Mouse (Mus musculus): ENCODE results near the gene Hnrnpc. TPM values are rescaled to one million over a fixed set of nuclear protein-coding genes. Genes with fewer than 3 reads are reported as not detected.

The Hnrnpc gene
- polyA plus RNA-seq, 1 experiment from 2014 or later = 170 TPM

- H3K27ac ChIP-seq (ENCODE audit: low read length) = peak overlapping the region; percentile 91
- ATAC-seq (peak; percentile 13), DNase-seq (ENCODE audit: low spot score) (peak; percentile 95)
- TF ChIP-seq CTCF (IDR thresholded peaks at IDR 0.05) (no peak), EP300 (IDR thresholded peaks at IDR 0.05) (peak; percentile 47)
- H3K9me3 ChIP-seq (ENCODE audit: low read length) = no peaks in the 10 kb centered on the region
- peak overlapping the region; percentile 25; the same call in 1 of the 2 replicates for H3K4me2 ChIP-seq (replicated peaks; ENCODE audit: low read depth, low read length)
- peaks cover 6% of the 10 kb centered on the region; the same call in 1 of the 2 replicates for H3K4me1 ChIP-seq (ENCODE audit: insufficient read depth, low read depth, low read length)
- no peaks in the 10 kb centered on the region for H3K36me3 ChIP-seq (ENCODE audit: insufficient read depth, low read length)
- no peaks in the 10 kb centered on the region for H3K27me3 ChIP-seq (replicated peaks; ENCODE audit: insufficient read depth, low read length)
- H3K9ac ChIP-seq (replicated peaks; ENCODE audit: low read depth) = peak overlapping the region; percentile 13
- no peak overlapping the region for H3K4me3 ChIP-seq (ENCODE audit: low read depth, low read length)
- WGBS = 1% methylated on average over 10 of the region's 10 CpGs
Measured at GRCm38 (mm10) chr14:52106741-52107140, 2.9 kb upstream of the Hnrnpc start.

GRCm38 (mm10) chr14:52105308-52105707 is 1.5 kb upstream of the Hnrnpc start:
- WGBS = 53% methylated on average over 2 of the region's 2 CpGs
- DNase-seq (ENCODE audit: low spot score) (no peak), ATAC-seq (no peak)
- no peak for TF ChIP-seq EP300 (IDR thresholded peaks at IDR 0.05)
- no peak for TF ChIP-seq CTCF (IDR thresholded peaks at IDR 0.05)
- Histone ChIP-seq H3K36me3 (ENCODE audit: insufficient read depth, low read length) (no peaks in the 10 kb centered on the region), H3K4me1 (ENCODE audit: insufficient read depth, low read depth, low read length) (peaks cover 10% of the 10 kb centered on the region; the same call in 1 of the 2 replicates), H3K27me3 (replicated peaks; ENCODE audit: insufficient read depth, low read length) (no peaks in the 10 kb centered on the region), H3K4me3 (ENCODE audit: low read depth, low read length) (no peak overlapping the region), H3K4me2 (replicated peaks; ENCODE audit: low read depth, low read length) (no peak overlapping the region), H3K9me3 (ENCODE audit: low read length) (no peaks in the 10 kb centered on the region), H3K9ac (replicated peaks; ENCODE audit: low read depth) (no peak overlapping the region), H3K27ac (ENCODE audit: low read length) (no peak overlapping the region)

GRCm38 (mm10) chr14:52104677-52105285 is 953 bp upstream of the Hnrnpc start:
- H3K4me1 ChIP-seq (ENCODE audit: insufficient read depth, low read depth, low read length) = peaks cover 11% of the 10 kb centered on the region; the same call in 1 of the 2 replicates
- no peak for DNase-seq (ENCODE audit: low spot score)
- peak; percentile 35 for TF ChIP-seq CTCF (IDR thresholded peaks at IDR 0.05)
- TF ChIP-seq EP300 (IDR thresholded peaks at IDR 0.05) = no peak; the same call in 1 of the 2 replicates
- H3K27me3 ChIP-seq (replicated peaks; ENCODE audit: insufficient read depth, low read length) = no peaks in the 10 kb centered on the region
- ATAC-seq = peak; percentile 0; the same call in 1 of the 2 replicates
- H3K36me3 ChIP-seq (ENCODE audit: insufficient read depth, low read length) = no peaks in the 10 kb centered on the region
- H3K4me3 ChIP-seq (ENCODE audit: low read depth, low read length) = peak overlapping the region; percentile 10; the same call in 1 of the 2 replicates
- 35% methylated on average over 7 of the region's 7 CpGs for WGBS
- no peaks in the 10 kb centered on the region for H3K9me3 ChIP-seq (ENCODE audit: low read length)
- peak overlapping the region; percentile 94 for H3K27ac ChIP-seq (ENCODE audit: low read length)
- peak overlapping the region; percentile 48 for H3K9ac ChIP-seq (replicated peaks; ENCODE audit: low read depth)
- peak overlapping the region; percentile 54 for H3K4me2 ChIP-seq (replicated peaks; ENCODE audit: low read depth, low read length)

- Histone ChIP-seq H3K4me1 (ENCODE audit: insufficient read depth, low read depth, low read length) (peaks cover 14% of the 10 kb centered on the region; the same call in 1 of the 2 replicates), H3K4me3 (ENCODE audit: low read depth, low read length) (peak overlapping the region; percentile 82), H3K36me3 (ENCODE audit: insufficient read depth, low read length) (no peaks in the 10 kb centered on the region), H3K9me3 (ENCODE audit: low read length) (no peaks in the 10 kb centered on the region), H3K27me3 (replicated peaks; ENCODE audit: insufficient read depth, low read length) (no peaks in the 10 kb centered on the region), H3K27ac (ENCODE audit: low read length) (peak overlapping the region; percentile 93), H3K9ac (replicated peaks; ENCODE audit: low read depth) (peak overlapping the region; percentile 83), H3K4me2 (replicated peaks; ENCODE audit: low read depth, low read length) (peak overlapping the region; percentile 52)
- ATAC-seq (peak; percentile 11), DNase-seq (ENCODE audit: low spot score) (peak; percentile 67)
- WGBS = under 1% methylated on average over 30 of the region's 30 CpGs
- TF ChIP-seq EP300 (IDR thresholded peaks at IDR 0.05) = no peak
- TF ChIP-seq CTCF (IDR thresholded peaks at IDR 0.05) = peak; percentile 34; the same call in 1 of the 2 replicates
Measured at GRCm38 (mm10) chr14:52103474-52103855, 363 bp downstream of the Hnrnpc start.

- Histone ChIP-seq H3K27me3 (replicated peaks; ENCODE audit: insufficient read depth, low read length) (no peaks in the 10 kb centered on the region), H3K9me3 (ENCODE audit: low read length) (no peaks in the 10 kb centered on the region), H3K4me2 (replicated peaks; ENCODE audit: low read depth, low read length) (peak overlapping the region; percentile 52; the same call in 1 of the 2 replicates), H3K4me3 (ENCODE audit: low read depth, low read length) (peak overlapping the region; percentile 82; the same call in 1 of the 2 replicates), H3K36me3 (ENCODE audit: insufficient read depth, low read length) (no peaks in the 10 kb centered on the region), H3K9ac (replicated peaks; ENCODE audit: low read depth) (no peak overlapping the region), H3K27ac (ENCODE audit: low read length) (no peak overlapping the region), H3K4me1 (ENCODE audit: insufficient read depth, low read depth, low read length) (peaks cover 12% of the 10 kb centered on the region; the same call in 1 of the 2 replicates)
- ATAC-seq (no peak), DNase-seq (ENCODE audit: low spot score) (no peak)
- no peak for TF ChIP-seq EP300 (IDR thresholded peaks at IDR 0.05)
- 0 out of 2 replicates have a peak, but pooled peaks have one; percentile 6 for TF ChIP-seq CTCF (IDR thresholded peaks at IDR 0.05)
- WGBS = 33% methylated on average over 1 of the region's 1 CpGs
Measured at GRCm38 (mm10) chr14:52101285-52102157, 2.3 kb downstream of the Hnrnpc start.

Data from lung, postnatal 0 days (tissue).